In the genomic region with DNA sequence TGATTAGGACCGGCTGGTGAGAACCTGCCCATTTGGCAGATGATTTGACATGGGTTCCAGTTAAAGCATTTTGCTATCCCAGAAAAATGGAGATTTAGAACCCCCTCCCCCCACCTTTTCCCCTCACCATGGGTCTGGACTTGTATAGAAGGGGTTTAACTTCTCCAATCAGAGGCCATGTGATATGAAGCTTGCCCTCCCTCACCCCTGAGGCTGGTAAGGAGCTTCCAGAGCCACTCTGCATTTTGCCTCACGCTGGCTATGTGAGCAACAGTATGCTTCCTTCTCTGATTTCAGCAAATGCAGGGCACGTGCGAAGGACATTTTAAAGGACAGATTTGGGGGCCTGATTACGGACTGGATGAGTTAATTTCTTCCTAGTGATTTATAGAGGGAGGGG, we compare ENCODE assay signal across 8 mouse cellular contexts. TPM values are rescaled to one million over a fixed set of nuclear protein-coding genes. Genes with fewer than 3 reads are reported as not detected.
DNase-seq lines count a peak whose midpoint lies in the region; ATAC-seq and TF ChIP-seq lines count a peak whose summit lies in the region.
"Had no signal": no experiment of that assay in that cellular context is flagged by ENCODE, and none has a peak within 500 bp of the region (broad histone marks: within the 10 kb centered on the region; RNA-seq: fewer than 3 reads in every experiment).

No protein-coding gene starts in this region.

- TF ChIP-seq EP300 in stomach, postnatal 0 days (optimal IDR thresholded peaks at IDR 0.05), result no peak

- no peak for TF ChIP-seq CTCF in stomach, postnatal 0 days (IDR thresholded peaks at IDR 0.05; ENCODE audit: low read depth)
- no peak for TF ChIP-seq CTCF in hindbrain, postnatal 0 days (IDR thresholded peaks at IDR 0.05; ENCODE audit: low read depth)
- no peak for TF ChIP-seq CTCF in thymus, adult 2 months (IDR thresholded peaks at IDR 0.05; ENCODE audit: borderline replicate concordance, control insufficient read depth, extremely low read depth, insufficient read depth, low read length, poor library complexity)

- H3K27ac ChIP-seq in heart, embryonic 15.5 days, result peak overlapping the region; percentile 98
- no peak overlapping the region for H3K27ac ChIP-seq in stomach, embryonic 15.5 days
- no peak overlapping the region for H3K27ac ChIP-seq in stomach, postnatal 0 days (replicated peaks)
- H3K27ac ChIP-seq in hindbrain, postnatal 0 days, result peak overlapping the region; percentile 58
- H3K27ac ChIP-seq in thymus, adult 2 months (ENCODE audit: control insufficient read depth, insufficient read depth, low read length), result no peak overlapping the region

- ATAC-seq in heart, embryonic 15.5 days (replicated peaks; ENCODE audit: insufficient number of reproducible peaks, insufficient read depth, low FRiP score, low read depth), result peak; percentile 45
- no peak for ATAC-seq in stomach, embryonic 15.5 days (ENCODE audit: insufficient read depth, low FRiP score, low read depth)
- ATAC-seq in stomach, postnatal 0 days (ENCODE audit: low FRiP score, low TSS enrichment), result no peak
- peak; percentile 48 for ATAC-seq in hindbrain, postnatal 0 days

- no peaks in the 10 kb centered on the region for H3K27me3 ChIP-seq in heart, embryonic 15.5 days
- no peaks in the 10 kb centered on the region for H3K27me3 ChIP-seq in stomach, embryonic 15.5 days (replicated peaks)
- no peaks in the 10 kb centered on the region for H3K27me3 ChIP-seq in stomach, postnatal 0 days (ENCODE audit: control insufficient read depth, insufficient read depth, low read length)
- H3K27me3 ChIP-seq in hindbrain, postnatal 0 days (ENCODE audit: insufficient read depth, low read length), result no peaks in the 10 kb centered on the region
- no peaks in the 10 kb centered on the region for H3K27me3 ChIP-seq in thymus, adult 2 months (ENCODE audit: control insufficient read depth, insufficient read depth, low read length)

- WGBS in heart, embryonic 15.5 days, result 36% methylated on average over 5 of the region's 5 CpGs
- WGBS in stomach, embryonic 15.5 days, result 73% methylated on average over 5 of the region's 5 CpGs
- 62% methylated on average over 5 of the region's 5 CpGs for WGBS in stomach, postnatal 0 days
- WGBS in hindbrain, postnatal 0 days, result 55% methylated on average over 5 of the region's 5 CpGs
- WGBS in thymus, adult 2 months, result 96% methylated on average over 5 of the region's 5 CpGs

- peak overlapping the region; percentile 57 for H3K4me2 ChIP-seq in heart, embryonic 15.5 days
- 0 out of 2 replicates have a peak overlapping the region, but pooled peaks have one; percentile 32 for H3K4me2 ChIP-seq in stomach, embryonic 15.5 days
- H3K4me2 ChIP-seq in stomach, postnatal 0 days (replicated peaks; ENCODE audit: low read depth), result no peak overlapping the region
- H3K4me2 ChIP-seq in hindbrain, postnatal 0 days (ENCODE audit: low read depth, low read length), result peak overlapping the region; percentile 48

- H3K9me3 ChIP-seq in heart, embryonic 15.5 days (replicated peaks), result no peaks in the 10 kb centered on the region
- H3K9me3 ChIP-seq in stomach, embryonic 15.5 days, result no peaks in the 10 kb centered on the region
- no peaks in the 10 kb centered on the region for H3K9me3 ChIP-seq in stomach, postnatal 0 days (ENCODE audit: control insufficient read depth, low read length)
- no peaks in the 10 kb centered on the region for H3K9me3 ChIP-seq in hindbrain, postnatal 0 days (ENCODE audit: low read length)

- peaks cover 62% of the 10 kb centered on the region for H3K4me1 ChIP-seq in heart, embryonic 15.5 days (replicated peaks)
- peaks cover 20% of the 10 kb centered on the region for H3K4me1 ChIP-seq in stomach, embryonic 15.5 days
- H3K4me1 ChIP-seq in stomach, postnatal 0 days (replicated peaks; ENCODE audit: control insufficient read depth, insufficient read depth), result peaks cover 3% of the 10 kb centered on the region; the same call in 1 of the 2 replicates
- peaks cover 16% of the 10 kb centered on the region for H3K4me1 ChIP-seq in hindbrain, postnatal 0 days (ENCODE audit: insufficient read depth, low read length)
- no peaks in the 10 kb centered on the region; the same call in 1 of the 2 replicates for H3K4me1 ChIP-seq in thymus, adult 2 months (replicated peaks; ENCODE audit: control insufficient read depth, insufficient read depth, low read length)

- H3K36me3 ChIP-seq in heart, embryonic 15.5 days, result no peaks in the 10 kb centered on the region
- H3K36me3 ChIP-seq in stomach, embryonic 15.5 days, result no peaks in the 10 kb centered on the region
- H3K36me3 ChIP-seq in stomach, postnatal 0 days (ENCODE audit: control insufficient read depth, insufficient read depth, low read length), result no peaks in the 10 kb centered on the region
- no peaks in the 10 kb centered on the region for H3K36me3 ChIP-seq in hindbrain, postnatal 0 days (ENCODE audit: insufficient read depth, low read length)
- H3K36me3 ChIP-seq in thymus, adult 2 months (ENCODE audit: control insufficient read depth, insufficient read depth, low read length), result no peaks in the 10 kb centered on the region

- no peak for TF ChIP-seq POLR2A in thymus, adult 2 months (IDR thresholded peaks at IDR 0.05; ENCODE audit: control insufficient read depth, extremely low read depth, insufficient read depth, low read length, poor library complexity)

- no peak for DNase-seq in heart, adult 11 months
- no peak for DNase-seq in stomach, postnatal 0 days (ENCODE audit: low spot score)
- no peak for DNase-seq in hindbrain, postnatal 0 days (ENCODE audit: low spot score)
- DNase-seq in thymus, adult 2 months, result no peak
- no peak for DNase-seq in layer of hippocampus, postnatal 14 days (ENCODE audit: low spot score in 2 of 2)
- DNase-seq: thymus, postnatal 25 days had no signal

- H3K9ac ChIP-seq in heart, embryonic 15.5 days, result no peak overlapping the region
- H3K9ac ChIP-seq in stomach, embryonic 15.5 days, result no peak overlapping the region
- H3K9ac ChIP-seq in stomach, postnatal 0 days (ENCODE audit: low read length), result no peak overlapping the region
- H3K9ac ChIP-seq in hindbrain, postnatal 0 days (replicated peaks; ENCODE audit: low read length), result no peak overlapping the region

- peak overlapping the region; percentile 23 for H3K4me3 ChIP-seq in heart, embryonic 15.5 days
- no peak overlapping the region for H3K4me3 ChIP-seq in stomach, embryonic 15.5 days (replicated peaks)
- H3K4me3 ChIP-seq in stomach, postnatal 0 days (ENCODE audit: low read depth, low read length), result no peak overlapping the region
- H3K4me3 ChIP-seq in hindbrain, postnatal 0 days (ENCODE audit: low read length), result no peak overlapping the region
- no peak overlapping the region for H3K4me3 ChIP-seq in thymus, adult 2 months (ENCODE audit: control insufficient read depth, insufficient read depth, low read length)

RNA-seq across cellular contexts. Expression of a gene that starts 43.5 kb away (rescaled TPM):
- polyA plus RNA-seq in heart, embryonic 15.5 days (2015; fragmentation: Nextera tagmentation; extraction: Ambion mirVana), result 5.1 and 6.0 TPM in 2 replicates
- polyA plus RNA-seq in stomach, embryonic 15.5 days (2015; fragmentation: Nextera tagmentation; extraction: Ambion mirVana), result 4.3 and 4.4 TPM in 2 replicates
- 6.2 and 6.3 TPM in 2 replicates for polyA plus RNA-seq in stomach, postnatal 0 days (2015; fragmentation: Nextera tagmentation; extraction: Ambion mirVana)
- total RNA-seq in hindbrain, postnatal 0 days (2014; rRNA removed), result 68.8 and 73.0 TPM in 2 replicates
- polyA plus RNA-seq in hindbrain, postnatal 0 days (2015; fragmentation: Nextera tagmentation; extraction: Ambion mirVana), result 30.6 and 31.1 TPM in 2 replicates
- polyA plus RNA-seq in thymus, adult 2 months (2012; rRNA removed), result 2.0 and 3.2 TPM in 2 replicates
- 100 to 1,000 TPM; 154 to 169 TPM for total RNA-seq in layer of hippocampus, postnatal 14 days (2021)

Comparison
In these comparisons a context has a peak if more than half of its experiments do, and no peak if none do; other contexts are left out.
1. ATAC-seq: peak in heart, embryonic 15.5 days (single experiment) and hindbrain, postnatal 0 days (single experiment); none in stomach, embryonic 15.5 days (single experiment) and stomach, postnatal 0 days (single experiment).
2. H3K27ac ChIP-seq: peak in heart, embryonic 15.5 days (single experiment) and hindbrain, postnatal 0 days (single experiment); none in stomach, embryonic 15.5 days (single experiment), stomach, postnatal 0 days (single experiment) and thymus, adult 2 months (single experiment).